Mouse (Mus musculus) intestine, embryonic 14.5 days (tissue): ENCODE data around the gene Agbl1. TPM values are rescaled to one million over a fixed set of nuclear protein-coding genes. Genes with fewer than 3 reads are reported as not detected.
A peak's percentile ranks its signal among the peaks of the same experiment; 100 is the strongest.

Experiments
- ATAC-seq: fragments of 200-750 bp; cut with Nextera tagmentation; replicated peaks from 2 replicates; pipeline ENCODE4 v1.8.0; 2017; ENCODE audit warnings: low read depth, moderate number of reproducible peaks, moderate TSS enrichment, moderate library complexity; ENCODE audit not compliant: low FRiP score, low TSS enrichment
- DNase-seq: peaks from one replicate; pipeline ENCODE4 v3.0.0-alpha.2; 2018; ENCODE audit warnings: low spot score
- H3K27ac ChIP-seq: fragments of 300-500 bp; sonication (generic); 2 replicates; pipeline ENCODE4 v1.5.1; 2014; ENCODE audit warnings: low read depth, mild to moderate bottlenecking, control low read depth
- H3K27me3 ChIP-seq: fragments of 300-500 bp; sonication (generic); replicated peaks from 2 replicates; pipeline ENCODE4 v1.6.1; 2014; ENCODE audit warnings: low read length, control low read depth; ENCODE audit not compliant: control insufficient read depth, insufficient read depth
- H3K36me3 ChIP-seq: fragments of 300-500 bp; sonication (generic); 2 replicates; pipeline ENCODE4 v1.6.1; 2014; ENCODE audit warnings: low read length, control low read depth; ENCODE audit not compliant: control insufficient read depth, insufficient read depth
- H3K4me1 ChIP-seq: fragments of 300-500 bp; sonication (generic); replicated peaks from 2 replicates; pipeline ENCODE4 v1.6.1; 2014; ENCODE audit warnings: low read length, control low read depth, mixed read lengths; ENCODE audit not compliant: control insufficient read depth, insufficient read depth
- H3K4me2 ChIP-seq: fragments of 300-500 bp; sonication (generic); 2 replicates; pipeline ENCODE4 v1.6.1; 2014; ENCODE audit warnings: low read length
- H3K4me3 ChIP-seq: fragments of 300-500 bp; sonication (generic); 2 replicates; pipeline ENCODE4 v1.5.1; 2014; ENCODE audit warnings: low read depth, low read length, control low read depth, mixed read lengths
- H3K9ac ChIP-seq: fragments of 300-500 bp; sonication (generic); 2 replicates; pipeline ENCODE4 v1.6.1; 2014; ENCODE audit warnings: mild to moderate bottlenecking, low read length
- H3K9me3 ChIP-seq: fragments of 300-500 bp; sonication (generic); 2 replicates; pipeline ENCODE4 v1.6.1; 2016; ENCODE audit warnings: low read length, control low read depth; ENCODE audit not compliant: control insufficient read depth
- WGBS: fragments of 180-500 bp; shearing (Covaris S2); extraction: QIAGEN DNeasy Blood & Tissue Kit; methylation state at CpG from one replicate; pipeline ENCODE4 v1.1.7; 2014; 5-methylcytosine and 5-hydroxymethylcytosine counted together
- polyA plus RNA-seq: library from polyadenylated mRNA; unstranded; fragments of >200 nt; fragmentation: Nextera tagmentation; extraction: Ambion mirVana; gene quantifications from 2 replicates; pipeline ENCODE4 v1.2.1, GENCODE M21; 2014

Gene Agbl1
- polyA plus RNA-seq = not detected in 2 replicates

GRCm38 (mm10) chr7:76229311-76229937 is at the start of gene Agbl1:
Gene Agbl1 (plus strand): TSS chr7:76229887.
- Histone ChIP-seq H3K27ac (no peak within 1 kb of the TSS), H3K9me3 (no peaks in the 10 kb centered on the region), H3K4me1 (no peaks in the 10 kb centered on the region), H3K27me3 (no peaks in the 10 kb centered on the region), H3K9ac (no peak within 1 kb of the TSS), H3K4me3 (no peak within 1 kb of the TSS), H3K4me2 (no peak within 1 kb of the TSS), H3K36me3 (no peaks in the 10 kb centered on the region)
- WGBS = 53% methylated on average over 7 of the region's 7 CpGs
- peak; percentile 45 for DNase-seq
- ATAC-seq = no peak; the same call in 1 of the 2 replicates

GRCm38 (mm10) chr7:76185005-76185658 is 44.6 kb upstream of the Agbl1 start:
- Histone ChIP-seq H3K9ac (no peak overlapping the region), H3K27ac (no peak overlapping the region), H3K4me3 (no peak overlapping the region), H3K27me3 (no peaks in the 10 kb centered on the region), H3K4me1 (no peaks in the 10 kb centered on the region), H3K4me2 (no peak overlapping the region), H3K36me3 (no peaks in the 10 kb centered on the region), H3K9me3 (no peaks in the 10 kb centered on the region)
- 31% methylated on average over 7 of the region's 7 CpGs for WGBS
- ATAC-seq (no peak), DNase-seq (no peak)

- 35% methylated on average over 6 of the region's 6 CpGs for WGBS
- no peak overlapping the region for H3K9ac ChIP-seq
- ATAC-seq (no peak), DNase-seq (no peak)
- H3K27ac ChIP-seq = no peak overlapping the region
- no peaks in the 10 kb centered on the region for H3K27me3 ChIP-seq
- no peak overlapping the region for H3K4me2 ChIP-seq
- H3K9me3 ChIP-seq = no peaks in the 10 kb centered on the region
- H3K4me3 ChIP-seq = no peak overlapping the region
- H3K36me3 ChIP-seq = no peaks in the 10 kb centered on the region
- no peaks in the 10 kb centered on the region for H3K4me1 ChIP-seq
These were observed 44.0 kb upstream of the Agbl1 start for GRCm38 (mm10) chr7:76185681-76186121.

- DNase-seq (no peak), ATAC-seq (no peak)
- Histone ChIP-seq H3K4me1 (no peaks in the 10 kb centered on the region), H3K9ac (no peak overlapping the region), H3K9me3 (no peaks in the 10 kb centered on the region), H3K27me3 (no peaks in the 10 kb centered on the region), H3K4me2 (no peak overlapping the region), H3K27ac (no peak overlapping the region), H3K4me3 (no peak overlapping the region), H3K36me3 (no peaks in the 10 kb centered on the region)
- WGBS = 56% methylated on average over 4 of the region's 4 CpGs
These were observed 11.1 kb upstream of the Agbl1 start for GRCm38 (mm10) chr7:76218546-76218945.

GRCm38 (mm10) chr7:76219797-76220469 is 9.8 kb upstream of the Agbl1 start:
- Histone ChIP-seq H3K9me3 (no peaks in the 10 kb centered on the region), H3K36me3 (no peaks in the 10 kb centered on the region), H3K4me2 (no peak overlapping the region), H3K27me3 (no peaks in the 10 kb centered on the region), H3K4me1 (no peaks in the 10 kb centered on the region), H3K27ac (no peak overlapping the region), H3K4me3 (no peak overlapping the region), H3K9ac (no peak overlapping the region)
- whole genome bisulfite sequencing = 82% methylated on average over 7 of the region's 7 CpGs
- ATAC-seq (no peak), DNase-seq (no peak)

- no peaks in the 10 kb centered on the region for H3K36me3 ChIP-seq
- no peak overlapping the region for H3K4me3 ChIP-seq
- no peak overlapping the region for H3K27ac ChIP-seq
- DNase-seq (no peak), ATAC-seq (no peak)
- H3K9ac ChIP-seq = no peak overlapping the region
- no peak overlapping the region for H3K4me2 ChIP-seq
- no peaks in the 10 kb centered on the region for H3K4me1 ChIP-seq
- 82% methylated on average over 2 of the region's 2 CpGs for WGBS
- no peaks in the 10 kb centered on the region for H3K27me3 ChIP-seq
- H3K9me3 ChIP-seq = no peaks in the 10 kb centered on the region
These were observed 7.0 kb upstream of the Agbl1 start for GRCm38 (mm10) chr7:76222691-76223090.

- H3K36me3 ChIP-seq = no peaks in the 10 kb centered on the region
- H3K27ac ChIP-seq = no peak overlapping the region
- H3K4me3 ChIP-seq = no peak overlapping the region
- 26% methylated on average over 2 of the region's 2 CpGs for WGBS
- no peak overlapping the region for H3K4me2 ChIP-seq
- H3K4me1 ChIP-seq = no peaks in the 10 kb centered on the region
- no peak overlapping the region for H3K9ac ChIP-seq
- DNase-seq (peak; percentile 47), ATAC-seq (no peak)
- H3K9me3 ChIP-seq = no peaks in the 10 kb centered on the region
- H3K27me3 ChIP-seq = no peaks in the 10 kb centered on the region
These were observed 806 bp upstream of the Agbl1 start for GRCm38 (mm10) chr7:76228881-76229280.

- no peaks in the 10 kb centered on the region for H3K4me1 ChIP-seq
- H3K36me3 ChIP-seq = no peaks in the 10 kb centered on the region
- no peak overlapping the region for H3K27ac ChIP-seq
- no peak overlapping the region for H3K4me3 ChIP-seq
- no peak for ATAC-seq
- DNase-seq = no peak
- no peaks in the 10 kb centered on the region for H3K9me3 ChIP-seq
- no peaks in the 10 kb centered on the region for H3K27me3 ChIP-seq
- WGBS = 75% methylated on average over 2 of the region's 2 CpGs
- H3K9ac ChIP-seq = no peak overlapping the region
- H3K4me2 ChIP-seq = no peak overlapping the region
These were observed 4.6 kb downstream of the Agbl1 start for GRCm38 (mm10) chr7:76234321-76234720.
